Mouse (Mus musculus): ENCODE results near the gene Reln. TPM values are rescaled to one million over a fixed set of nuclear protein-coding genes. Genes with fewer than 3 reads are reported as not detected.

Gene Reln
- polyA plus RNA-seq (2014; fragmentation: Illumina TruSeq; extraction: RNeasy Lipid Tissue Mini Kit (QIAGEN cat#74804); ENCODE audit: low read depth, low replicate concordance): 84.0 TPM

GRCm38 (mm10) chr5:22344556-22344975, at the start of gene Reln:
Gene Reln (minus strand): TSS chr5:22344702.

GRCm38 (mm10) chr5:21865346-21866107, 479.0 kb downstream of the Reln start, which contains the start of gene Slc26a5:
Gene Slc26a5 (minus strand): TSS chr5:21865604.

Other genes starting within 250 kb of the Reln start
- gene Orc5, start 205.7 kb upstream of the Reln start, polyA plus RNA-seq (2014; fragmentation: Illumina TruSeq; extraction: RNeasy Lipid Tissue Mini Kit (QIAGEN cat#74804); ENCODE audit: low read depth, low replicate concordance): 37.5 TPM

All from liver, adult 10 weeks (tissue).